Mouse (Mus musculus) megakaryocyte, embryonic 14.5 days (primary cell): Measurements from ENCODE around the gene Grip1. TPM values are rescaled to one million over a fixed set of nuclear protein-coding genes. Genes with fewer than 3 reads are reported as not detected.

ENCODE experiments used
- H3K27me3 ChIP-seq: replicated peaks from 2 replicates; pipeline ENCODE3; 2012; ENCODE audit warnings: inconsistent platforms
- H3K36me3 ChIP-seq: replicated peaks from 2 replicates; pipeline ENCODE3; 2012; ENCODE audit warnings: low read length, inconsistent platforms, mixed read lengths
- H3K4me1 ChIP-seq: 2 replicates; pipeline ENCODE4 v1.6.1; 2012; ENCODE audit warnings: inconsistent platforms
- H3K4me3 ChIP-seq: replicated peaks from 2 replicates; pipeline ENCODE3; 2012; ENCODE audit warnings: moderate library complexity, mild to moderate bottlenecking, inconsistent platforms
- H3K9me3 ChIP-seq: 2 replicates; pipeline ENCODE4 v1.6.1; 2012; ENCODE audit warnings: inconsistent platforms
- FLI1 ChIP-seq: IDR thresholded peaks from 2 replicates; pipeline ENCODE4 v1.6.1; 2012; ENCODE audit warnings: low read length, inconsistent platforms, mixed read lengths
- GATA1 ChIP-seq: IDR thresholded peaks from 3 replicates; pipeline ENCODE4 v1.6.1; 2012; ENCODE audit warnings: mixed read lengths, low read length, inconsistent platforms, borderline replicate concordance
- polyA plus RNA-seq: library from polyadenylated mRNA; stranded (reverse); fragments of >175 nt; gene quantifications from 2 replicates; pipeline ENCODE4 v1.2.3, GENCODE M21; 2012; ENCODE audit warnings: low replicate concordance; ENCODE audit not compliant: insufficient read depth

Grip1 gene
- polyA plus RNA-seq, 1 experiment = 0.08 TPM

DNA sequence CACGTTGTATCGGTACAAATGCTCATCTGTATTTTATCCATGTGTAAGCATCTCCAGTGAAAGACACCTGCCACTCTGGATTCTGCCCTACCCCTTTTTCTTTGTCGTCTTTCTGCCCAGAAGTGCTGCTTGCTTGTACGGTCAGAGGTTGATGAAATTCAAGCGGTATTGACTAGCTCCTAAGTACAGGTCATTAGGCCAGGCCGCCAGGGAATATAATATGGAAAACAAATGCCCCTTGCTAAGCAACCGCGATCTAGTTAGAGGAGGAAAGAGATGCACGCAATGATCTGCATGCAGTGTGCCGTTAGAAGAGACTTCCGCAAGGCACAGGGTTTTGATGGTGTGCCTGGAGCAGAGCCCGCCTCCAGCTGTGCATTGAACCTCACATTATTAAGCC lies 187.4 kb downstream of the Grip1 start:
- H3K4me3 ChIP-seq = no peak overlapping the region
- no peak for TF ChIP-seq GATA1
- no peak for TF ChIP-seq FLI1
- peaks cover 9% of the 10 kb centered on the region for H3K9me3 ChIP-seq

DNA sequence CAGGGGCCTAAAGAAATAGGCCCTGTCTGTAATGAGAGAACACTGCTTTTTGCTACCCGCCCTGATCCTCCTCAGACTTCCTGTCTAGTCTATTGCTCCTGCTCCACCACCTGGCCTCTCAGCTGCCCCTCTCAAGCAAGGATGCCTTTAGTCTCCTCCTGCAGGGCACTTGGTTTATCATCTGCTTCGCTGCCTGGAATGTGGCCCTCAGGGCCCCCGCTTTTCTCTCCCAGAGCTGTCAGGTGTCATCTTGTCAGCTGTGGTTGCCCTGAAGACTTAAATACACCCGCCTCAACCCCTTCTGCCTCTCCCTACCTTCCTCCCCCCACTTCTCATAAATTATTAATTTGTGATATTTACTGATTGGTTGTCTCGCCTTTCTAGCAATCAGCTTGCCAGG lies 190.7 kb downstream of the Grip1 start:
- H3K4me3 ChIP-seq = no peak overlapping the region
- H3K27me3 ChIP-seq = no peaks in the 10 kb centered on the region
- TF ChIP-seq GATA1 = no peak
- TF ChIP-seq FLI1 = no peak

More for the DNA sequence above, 187.4 kb downstream of the Grip1 start:
- no peaks in the 10 kb centered on the region for H3K36me3 ChIP-seq
- H3K27me3 ChIP-seq = no peaks in the 10 kb centered on the region
- no peaks in the 10 kb centered on the region for H3K4me1 ChIP-seq

DNA sequence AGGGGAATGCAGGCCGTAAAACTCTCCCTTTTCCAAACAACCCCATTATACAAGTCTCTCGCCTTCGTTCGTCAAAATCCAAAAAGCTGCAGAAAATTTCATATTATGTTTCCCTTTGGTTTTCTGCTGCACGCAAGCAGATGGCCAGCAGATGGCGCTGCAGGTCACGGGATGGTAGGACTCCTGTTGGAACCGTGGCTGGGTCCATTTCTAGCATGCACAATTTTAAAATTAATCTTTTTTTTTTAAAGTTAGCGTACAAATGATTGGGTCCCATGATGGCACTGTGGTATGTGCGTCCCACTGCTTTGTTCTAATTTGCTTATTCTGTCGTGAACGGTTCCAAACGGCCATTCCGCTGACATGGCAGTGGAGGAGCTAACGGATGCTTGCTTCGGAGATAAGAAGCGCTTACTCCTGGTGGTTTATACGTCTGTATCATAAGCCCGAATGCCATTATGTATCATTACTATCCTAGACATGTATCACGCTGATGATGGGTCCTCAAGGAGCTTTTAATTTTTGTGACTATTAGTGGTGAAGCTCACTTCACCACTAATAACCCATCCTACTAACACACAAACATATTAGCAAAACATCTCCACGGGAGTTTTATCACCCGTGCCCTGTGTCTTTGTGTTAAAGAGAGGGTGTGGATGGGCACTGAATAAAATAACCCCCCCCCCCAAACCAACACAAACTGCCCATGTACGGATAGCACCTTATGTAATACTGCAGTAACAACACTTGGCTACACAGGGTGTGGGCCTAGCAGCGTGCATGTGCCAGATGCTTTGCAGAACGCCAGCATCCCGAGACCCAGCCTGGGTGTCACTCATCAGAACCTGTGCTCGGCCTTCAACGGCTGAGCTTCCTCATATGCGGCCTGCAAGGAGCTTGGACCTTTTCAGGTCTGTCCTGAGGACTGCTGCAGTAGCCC lies 193.1 kb downstream of the Grip1 start:
- Histone ChIP-seq H3K27me3 (no peaks in the 10 kb centered on the region), H3K4me3 (no peak overlapping the region), H3K36me3 (no peaks in the 10 kb centered on the region), H3K4me1 (no peaks in the 10 kb centered on the region), H3K9me3 (no peaks in the 10 kb centered on the region; the same call in 1 of the 2 replicates)
- no peak for TF ChIP-seq FLI1
- TF ChIP-seq GATA1 = no peak

More for the DNA sequence above, 190.7 kb downstream of the Grip1 start:
- Histone ChIP-seq H3K9me3 (peaks cover 8% of the 10 kb centered on the region), H3K36me3 (no peaks in the 10 kb centered on the region), H3K4me1 (no peaks in the 10 kb centered on the region)

DNA sequence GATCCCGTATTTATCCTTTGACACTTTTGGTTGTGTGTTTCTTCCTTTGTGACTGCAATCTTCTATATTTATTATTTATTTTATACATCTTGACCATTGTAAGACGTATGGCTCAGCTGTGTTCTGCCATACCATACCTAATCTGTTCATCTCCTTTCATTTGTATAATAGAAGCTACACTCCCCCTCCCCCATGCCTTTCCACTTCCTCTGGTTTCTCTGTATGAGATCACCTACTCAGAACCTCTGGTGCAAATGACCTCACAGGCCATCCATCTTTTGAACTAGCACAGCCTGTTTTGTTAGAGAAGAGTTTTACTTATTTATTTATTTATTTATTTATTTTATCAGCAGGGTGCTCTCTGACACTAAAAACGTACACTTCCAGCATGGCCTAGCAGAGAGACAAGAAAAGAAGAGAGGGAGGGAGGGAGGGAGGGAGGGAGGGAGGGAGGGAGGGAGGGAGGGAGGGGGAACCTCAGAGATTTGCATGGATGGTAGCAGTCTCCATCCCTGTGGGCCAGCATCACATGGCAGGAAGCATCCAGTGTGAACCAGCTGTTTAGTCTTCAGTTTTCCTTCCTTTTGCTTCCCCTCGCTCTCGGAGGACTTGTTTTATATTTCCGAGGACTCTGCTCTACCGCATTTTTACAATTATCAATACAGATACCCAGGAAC lies 207.2 kb downstream of the Grip1 start:
- no peak for TF ChIP-seq GATA1
- no peak for TF ChIP-seq FLI1
- Histone ChIP-seq H3K36me3 (no peaks in the 10 kb centered on the region), H3K4me3 (no peak overlapping the region), H3K27me3 (no peaks in the 10 kb centered on the region), H3K9me3 (peaks cover 52% of the 10 kb centered on the region), H3K4me1 (no peaks in the 10 kb centered on the region)

- Histone ChIP-seq H3K36me3 (no peaks in the 10 kb centered on the region), H3K4me3 (no peak overlapping the region), H3K9me3 (peaks cover 38% of the 10 kb centered on the region), H3K27me3 (no peaks in the 10 kb centered on the region), H3K4me1 (no peaks in the 10 kb centered on the region)
- TF ChIP-seq FLI1 = no peak
- TF ChIP-seq GATA1 = no peak
Measured at GRCm38 (mm10) chr10:119663586-119663985, 210.0 kb downstream of the Grip1 start.

GRCm38 (mm10) chr10:119666386-119666785 lies 212.8 kb downstream of the Grip1 start:
- H3K36me3 ChIP-seq = no peaks in the 10 kb centered on the region
- no peaks in the 10 kb centered on the region for H3K4me1 ChIP-seq
- no peak overlapping the region for H3K4me3 ChIP-seq
- no peaks in the 10 kb centered on the region for H3K27me3 ChIP-seq
- TF ChIP-seq GATA1 = no peak
- TF ChIP-seq FLI1 = no peak
- H3K9me3 ChIP-seq = peaks cover 29% of the 10 kb centered on the region

GRCm38 (mm10) chr10:119670456-119670855 lies 216.8 kb downstream of the Grip1 start:
- H3K9me3 ChIP-seq = peaks cover 10% of the 10 kb centered on the region
- H3K27me3 ChIP-seq = no peaks in the 10 kb centered on the region
- H3K4me3 ChIP-seq = no peak overlapping the region
- H3K36me3 ChIP-seq = no peaks in the 10 kb centered on the region
- H3K4me1 ChIP-seq = no peaks in the 10 kb centered on the region
- no peak for TF ChIP-seq FLI1
- TF ChIP-seq GATA1 = no peak

GRCm38 (mm10) chr10:119684377-119684826 lies 230.8 kb downstream of the Grip1 start:
- Histone ChIP-seq H3K9me3 (peaks cover 10% of the 10 kb centered on the region; the same call in 1 of the 2 replicates), H3K4me3 (no peak overlapping the region), H3K36me3 (no peaks in the 10 kb centered on the region), H3K27me3 (no peaks in the 10 kb centered on the region), H3K4me1 (no peaks in the 10 kb centered on the region)
- TF ChIP-seq FLI1 (no peak), GATA1 (no peak)

DNA sequence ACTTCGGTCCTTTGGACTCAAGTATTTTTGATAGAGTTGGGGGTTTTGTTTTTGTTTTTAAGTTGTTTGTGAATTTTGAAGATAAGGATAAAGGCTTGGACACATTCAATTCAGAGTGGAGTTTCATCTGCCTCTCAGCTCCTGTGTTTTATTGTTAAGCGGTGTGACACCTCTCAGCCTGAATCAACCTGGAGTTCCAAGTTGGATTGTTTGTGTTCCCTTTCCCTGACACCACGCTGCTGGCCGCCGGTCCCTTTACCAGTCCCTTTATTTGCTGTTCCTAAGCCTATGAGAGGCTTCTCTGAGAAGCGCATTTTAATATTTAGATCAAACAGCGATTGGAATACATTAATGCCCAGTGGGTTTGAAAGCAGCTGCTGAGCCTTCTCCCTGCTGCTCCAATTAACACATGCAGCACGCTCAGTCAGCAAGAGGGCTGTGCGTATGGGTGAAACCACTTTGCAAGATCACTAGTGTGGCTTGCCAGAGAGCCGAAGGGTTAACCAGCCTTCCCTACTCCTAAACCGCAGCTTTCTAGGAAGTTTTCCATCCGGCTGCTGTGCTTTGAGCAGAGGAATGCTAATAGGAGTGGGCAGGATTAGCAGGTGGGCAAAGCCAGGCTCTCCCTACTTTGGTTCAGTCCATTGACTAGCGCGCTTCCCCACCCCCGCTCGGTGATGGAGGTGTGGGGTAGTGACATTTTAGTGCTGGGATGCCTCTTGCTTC lies 237.9 kb downstream of the Grip1 start:
- Histone ChIP-seq H3K36me3 (no peaks in the 10 kb centered on the region), H3K4me3 (no peak overlapping the region), H3K27me3 (peaks cover 10% of the 10 kb centered on the region), H3K4me1 (no peaks in the 10 kb centered on the region), H3K9me3 (peaks cover 4% of the 10 kb centered on the region; the same call in 1 of the 2 replicates)
- TF ChIP-seq FLI1 (no peak), GATA1 (no peak)
